Mouse (Mus musculus) duodenum, adult 2 months (tissue): ENCODE data around the gene Ift43. TPM values are rescaled to one million over a fixed set of nuclear protein-coding genes. Genes with fewer than 3 reads are reported as not detected.

Source experiments
- polyA plus RNA-seq: library from polyadenylated mRNA; depleted of rRNA; stranded (reverse); fragments of >200 nt; gene quantifications from 2 replicates; pipeline ENCODE4 v1.2.3, GENCODE M21; 2012; ENCODE audit warnings: low replicate concordance; rRNA removed

The Ift43 gene
- polyA plus RNA-seq, result 10.8 and 12.3 TPM in 2 replicates

GRCm38 (mm10) chr12:86082481-86083012 is at the start of gene Ift43:
Gene Ift43, plus strand, starts transcription at chr12:86082541.

GRCm38 (mm10) chr12:86078553-86079201 is 3.7 kb upstream of the Ift43 start, which contains the start of gene Tgfb3:
Gene Tgfb3, minus strand, starts transcription at chr12:86079041.

Other genes with a start within 250 kb of the Ift43 start
- gene Tgfb3, start 3.5 kb upstream of the Ift43 start, polyA plus RNA-seq, result 3.5 and 5.0 TPM in 2 replicates
- 2.9 and 3.4 TPM in 2 replicates for gene Gpatch2l, start 159.3 kb downstream of the Ift43 start, polyA plus RNA-seq